Mouse (Mus musculus) heart, postnatal 10 days (tissue): Measurements from ENCODE around the gene St5. TPM values are rescaled to one million over a fixed set of nuclear protein-coding genes. Genes with fewer than 3 reads are reported as not detected.

Source experiments
- DNase-seq, 2 experiments: peaks; one replicate each; pipeline ENCODE4 v3.0.0; 2021
- intact Hi-C: fragments of 180-260 bp; cut with DNase I; formaldehyde crosslinking; loops from one replicate; pipeline ENCODE4 v1.15.1; 2025
- total RNA-seq, 2 experiments: library from RNA; stranded (reverse); gene quantifications; 2 replicates each; pipeline ENCODE4 v1.2.3; 2021

Gene St5
- 10 to 100 TPM; 52.6 to 58.4 TPM for total RNA-seq

- DNase-seq = peak; percentile 96 to 98
- intact Hi-C loops = loop anchor here (2.0 to 10.0 kb wide), 3 partner anchors 33 to 381 kb away; no protein-coding TSS in a partner anchor
Measured at GRCm38 (mm10) chr7:109703190-109704015, at the start of gene St5, which contains the start of gene Akip1. St5 (minus strand) TSS chr7:109703605. Akip1 (plus strand) TSS chr7:109703690.

DNA sequence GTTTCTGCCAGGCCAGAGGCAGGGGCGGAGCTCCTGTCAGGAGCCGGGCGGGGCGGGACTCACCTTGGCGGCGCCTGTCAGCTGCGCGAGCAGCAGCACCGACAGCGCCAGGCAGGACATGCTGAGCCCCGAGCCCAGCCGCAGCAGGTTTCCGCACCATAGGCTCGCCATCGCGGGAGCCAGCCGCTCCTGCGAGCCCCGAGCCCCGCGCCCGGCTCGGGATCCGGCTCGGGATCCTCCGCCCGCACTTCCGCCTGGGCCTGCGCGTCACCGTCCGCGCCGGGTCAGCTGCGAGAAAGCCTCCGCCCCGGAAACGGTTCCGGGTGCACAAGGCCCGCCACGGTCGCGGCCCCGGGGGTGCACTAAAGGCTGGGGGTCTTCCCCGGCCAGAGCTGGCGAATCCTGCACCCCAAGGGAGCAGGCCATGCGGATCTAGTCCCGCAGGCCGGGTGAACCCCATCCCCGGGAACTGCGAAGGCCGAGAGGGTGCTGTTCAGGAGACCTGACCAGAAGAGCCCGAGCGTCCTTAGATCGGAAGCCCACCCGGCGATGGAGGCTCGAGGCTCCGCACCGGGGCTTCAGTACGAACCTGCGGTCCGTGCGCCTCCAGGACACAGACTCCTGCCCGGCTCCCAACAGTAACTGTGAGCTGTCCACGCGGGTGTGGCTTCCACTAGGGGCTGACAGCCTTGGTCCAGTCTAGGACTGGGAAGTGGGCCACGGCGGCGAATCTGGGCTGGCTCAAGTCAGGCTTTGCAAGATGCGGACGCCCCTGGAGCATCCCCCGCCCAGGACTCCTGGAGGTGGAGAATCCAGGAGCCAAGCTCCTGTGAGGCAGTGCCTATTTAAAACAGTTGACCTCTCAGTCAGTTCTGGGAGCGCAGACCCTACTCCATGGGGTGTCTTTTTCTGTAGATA lies 48.9 kb upstream of the St5 start, which contains the start of gene Tmem9b:
TSS of gene Tmem9b (minus strand) at position 868 of the 918 bp plus-strand sequence.
- DNase-seq = peak; percentile 88
- intact Hi-C loops = no loop called here

DNA sequence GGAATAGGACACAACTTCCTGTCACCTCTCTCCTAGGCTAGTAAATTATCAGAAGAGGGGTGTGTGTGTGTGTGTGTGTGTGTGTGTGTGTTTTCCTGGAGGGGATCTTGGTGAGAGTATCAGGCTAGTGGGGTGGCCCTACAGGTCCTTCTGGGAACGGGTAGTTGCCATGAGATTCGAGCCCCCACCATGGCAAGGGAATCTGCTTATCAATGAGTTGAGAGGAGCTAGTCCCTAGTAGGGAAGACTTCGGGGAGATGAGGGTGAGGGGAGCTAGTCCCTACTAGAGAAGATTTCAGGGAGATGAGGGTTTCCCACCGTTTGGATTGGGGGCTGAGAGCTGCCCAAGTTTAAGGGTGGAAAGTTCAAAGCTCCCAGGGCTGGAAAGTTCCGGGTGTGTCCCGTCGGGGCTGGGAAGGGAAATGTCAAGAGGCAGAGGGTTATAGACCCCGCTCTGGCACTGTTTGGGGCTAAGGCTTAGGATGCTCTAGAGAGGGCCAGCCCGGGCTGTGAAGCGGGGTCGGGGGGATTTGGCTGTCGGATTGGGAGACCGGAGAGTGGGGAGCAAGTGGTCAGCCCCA lies 48.1 kb upstream of the St5 start:
- intact Hi-C loops = no loop called here
- DNase-seq = peak in 1 of 2 experiments; percentile 22

- intact Hi-C loops = no loop called here
- no peak for DNase-seq
Measured at GRCm38 (mm10) chr7:109747747-109748146, 44.3 kb upstream of the St5 start.

DNA sequence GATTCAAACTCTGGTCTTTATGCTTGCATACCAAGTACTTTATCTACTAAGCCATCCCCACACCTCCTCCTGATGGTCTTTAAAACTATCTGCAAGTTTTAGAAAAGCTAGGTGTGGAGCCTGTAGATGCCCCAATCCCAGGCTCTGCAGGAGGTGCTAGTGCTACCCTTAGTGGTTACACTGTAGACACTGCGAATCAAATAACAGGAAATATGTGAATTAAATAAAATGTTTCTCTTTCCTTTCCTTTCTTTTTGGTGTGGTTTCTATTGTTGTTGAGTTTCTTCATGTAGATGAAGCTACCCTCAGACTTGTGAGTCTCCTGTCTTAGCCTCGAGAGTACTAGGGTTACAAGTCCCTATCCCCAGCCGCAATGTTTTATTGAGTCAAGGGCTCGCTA lies 38.3 kb upstream of the St5 start:
- DNase-seq = no peak
- intact Hi-C loops = no loop called here

DNA sequence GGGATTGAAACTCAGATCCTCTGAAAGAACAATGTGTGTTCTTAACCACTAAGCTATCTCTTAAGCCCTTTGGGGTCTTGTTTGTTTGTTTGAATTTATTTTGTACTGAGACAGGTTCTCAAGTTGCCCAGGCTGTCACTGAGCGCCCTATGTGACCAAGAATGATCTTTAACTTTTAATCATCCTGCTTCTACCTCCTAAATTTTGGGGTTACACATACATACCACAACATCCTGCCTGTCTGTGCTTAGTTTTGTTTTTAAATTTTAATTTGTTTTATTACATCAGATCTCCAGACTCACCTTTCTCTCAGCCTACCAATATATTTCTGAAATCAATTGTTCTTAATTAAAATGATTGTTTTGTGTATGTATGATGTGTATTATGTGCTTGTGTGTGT lies 37.7 kb upstream of the St5 start:
- DNase-seq = no peak
- intact Hi-C loops = no loop called here

DNA sequence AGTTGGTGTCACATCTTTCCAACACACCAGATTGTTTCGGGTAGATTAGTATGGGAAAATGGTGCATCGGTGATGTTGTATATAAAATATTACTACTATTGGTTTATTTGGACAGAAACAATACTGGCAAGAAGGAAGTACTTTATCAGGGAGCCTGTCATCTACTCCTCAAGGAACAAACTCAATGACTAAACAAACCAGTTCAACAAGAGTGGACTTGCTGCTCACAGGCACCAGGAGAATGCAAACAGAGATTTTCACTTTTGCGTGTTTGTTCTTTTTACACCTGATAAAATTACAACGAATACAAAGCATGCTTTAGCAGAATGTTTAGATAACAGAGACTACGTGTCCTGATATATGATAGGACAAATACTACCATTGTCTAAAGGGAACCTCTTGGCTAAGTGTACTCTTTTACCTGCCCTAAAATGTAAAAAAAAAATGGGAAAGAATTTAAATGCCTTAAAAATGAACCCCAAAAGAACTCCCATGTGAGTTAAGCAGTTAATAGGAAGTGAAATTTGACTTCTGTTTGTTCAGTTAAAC lies 36.5 kb upstream of the St5 start:
- intact Hi-C loops = no loop called here

GRCm38 (mm10) chr7:109734806-109735205 lies 31.4 kb upstream of the St5 start:
- no peak for DNase-seq
- intact Hi-C loops = no loop called here

More for the DNA sequence above, 36.5 kb upstream of the St5 start:
- DNase-seq = no peak

- DNase-seq = no peak
- intact Hi-C loops = no loop called here
Measured at GRCm38 (mm10) chr7:109731626-109732025, 28.2 kb upstream of the St5 start, which contains the start of gene Ascl3. Ascl3 (minus strand) TSS chr7:109731726.

DNA sequence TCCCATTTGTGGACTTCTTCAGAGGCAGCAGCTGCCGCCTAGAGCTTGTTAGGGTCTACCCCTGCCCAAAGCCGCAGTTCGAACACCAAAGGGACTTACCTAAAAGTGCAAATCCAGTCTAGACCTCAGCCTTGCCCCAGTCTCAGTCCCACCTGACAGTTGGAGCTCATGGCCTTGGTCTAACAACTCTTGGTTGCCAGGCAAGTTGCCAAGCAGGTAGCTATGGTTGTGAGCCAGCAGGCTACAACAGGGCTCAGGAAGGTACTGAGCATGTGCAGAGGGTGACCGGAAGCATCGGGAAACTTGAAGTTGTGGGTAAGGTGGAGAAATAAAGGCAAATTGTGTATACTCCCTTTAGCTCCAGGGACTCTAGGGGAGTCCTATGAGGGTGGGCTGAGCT lies 20.3 kb upstream of the St5 start, which contains the start of gene BC051019:
TSS of gene BC051019 (minus strand) at position 154 of the 400 bp plus-strand sequence.
- DNase-seq = no peak
- intact Hi-C loops = no loop called here

DNA sequence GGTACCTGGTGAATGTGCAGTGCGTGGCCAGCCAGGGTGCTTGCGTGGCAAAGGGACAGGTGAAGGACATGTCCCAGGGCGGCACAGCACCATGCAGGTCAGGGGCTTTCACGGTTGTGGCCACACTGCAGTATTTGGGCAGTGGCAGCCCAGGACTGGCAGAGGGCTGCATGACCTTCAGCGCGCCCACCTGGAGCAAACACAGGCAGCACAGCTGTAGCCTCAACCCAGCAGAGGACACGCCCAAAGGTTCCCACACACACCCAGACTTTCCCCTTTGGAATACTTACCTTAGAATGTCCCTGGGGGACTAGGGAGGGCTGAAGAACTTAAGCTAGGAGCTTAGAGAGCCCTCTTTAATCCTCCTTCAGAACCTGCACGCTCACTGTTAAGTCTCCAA lies 19.7 kb upstream of the St5 start:
- no peak for DNase-seq
- intact Hi-C loops = no loop called here

DNA sequence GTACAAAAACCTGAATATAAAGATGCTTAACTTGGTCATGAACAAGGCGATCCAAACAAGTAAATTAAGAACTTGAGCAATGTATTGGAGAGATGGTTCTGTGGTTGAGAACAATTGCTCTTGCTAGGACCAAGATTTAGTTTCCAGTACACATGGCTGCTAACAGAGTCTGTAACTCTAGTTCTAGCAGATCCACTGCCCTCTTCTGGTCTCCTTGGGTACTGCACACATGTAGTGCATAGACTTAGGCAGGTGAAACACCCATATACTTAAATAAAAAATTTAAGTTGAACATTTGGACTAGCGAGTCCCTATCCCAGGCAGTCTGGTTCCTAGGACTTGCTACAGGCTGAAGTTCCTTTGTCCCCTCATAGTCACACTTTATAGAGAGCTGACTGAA lies 19.2 kb upstream of the St5 start:
- intact Hi-C loops = no loop called here
- no peak for DNase-seq

DNA sequence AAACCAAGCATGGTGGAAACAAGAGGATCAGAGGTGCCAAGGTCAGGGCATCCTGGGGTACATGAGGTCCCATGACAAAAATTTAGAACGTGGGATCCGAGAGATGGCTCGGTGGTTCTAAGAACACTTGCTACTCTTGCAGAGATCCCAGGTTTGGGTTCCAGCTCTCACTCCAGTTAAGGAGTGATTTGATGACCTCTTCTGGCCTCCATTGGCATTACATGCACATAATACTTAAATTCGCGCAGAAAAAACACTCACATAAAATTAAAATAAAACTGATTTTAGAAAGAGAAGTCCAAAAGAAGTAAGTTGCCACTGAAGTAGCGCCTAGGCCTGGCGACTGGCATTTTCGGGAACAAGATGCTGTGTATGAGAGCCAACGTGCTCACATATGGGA lies 15.9 kb upstream of the St5 start:
- intact Hi-C loops = loop anchor here (2.0 kb wide), 1 partner anchor 190 kb away; no protein-coding TSS in a partner anchor
- peak; percentile 52 to 65 for DNase-seq

- no peak for DNase-seq
- intact Hi-C loops = no loop called here
Measured at GRCm38 (mm10) chr7:109713434-109713982, 10.1 kb upstream of the St5 start.

DNA sequence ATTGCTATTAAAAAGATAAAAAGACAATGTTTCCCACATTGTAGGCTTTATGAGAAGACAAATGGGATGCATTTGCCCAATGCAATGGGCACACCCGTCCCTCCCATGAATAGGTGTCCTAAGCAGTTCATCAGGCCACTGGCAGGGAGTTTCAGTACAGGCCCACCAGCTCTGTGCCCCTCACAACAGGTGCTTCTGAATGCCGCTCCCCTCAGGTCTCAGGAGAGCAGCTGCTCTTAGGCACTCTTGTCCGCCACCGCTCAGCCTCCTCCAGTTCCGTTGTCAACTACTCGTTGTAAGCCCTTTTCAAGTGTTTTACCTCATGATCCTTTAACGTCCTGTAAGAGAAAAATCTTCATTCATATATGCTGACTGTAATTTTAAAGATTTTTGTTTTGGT lies 8.8 kb upstream of the St5 start:
- no peak for DNase-seq
- intact Hi-C loops = no loop called here

DNA sequence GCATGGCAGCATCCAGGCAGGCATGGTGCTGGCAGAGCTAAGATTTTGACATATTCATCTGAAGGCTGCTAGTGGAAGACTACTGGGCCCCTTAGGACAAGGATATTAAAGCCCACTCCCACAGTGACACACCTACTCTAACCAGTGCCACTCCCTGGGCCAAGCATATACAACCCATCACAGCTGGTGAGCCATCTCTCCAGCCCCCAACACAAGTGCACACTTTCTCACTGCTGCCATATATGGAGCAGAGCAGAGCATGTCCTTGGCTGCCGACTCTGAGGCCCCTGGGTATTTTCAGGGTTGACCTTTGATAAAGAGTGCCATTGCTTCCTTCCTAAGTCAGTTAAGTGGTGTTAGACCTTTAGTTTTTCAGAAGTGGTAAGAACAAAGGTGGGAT lies 6.7 kb upstream of the St5 start:
- no peak for DNase-seq
- intact Hi-C loops = no loop called here

DNA sequence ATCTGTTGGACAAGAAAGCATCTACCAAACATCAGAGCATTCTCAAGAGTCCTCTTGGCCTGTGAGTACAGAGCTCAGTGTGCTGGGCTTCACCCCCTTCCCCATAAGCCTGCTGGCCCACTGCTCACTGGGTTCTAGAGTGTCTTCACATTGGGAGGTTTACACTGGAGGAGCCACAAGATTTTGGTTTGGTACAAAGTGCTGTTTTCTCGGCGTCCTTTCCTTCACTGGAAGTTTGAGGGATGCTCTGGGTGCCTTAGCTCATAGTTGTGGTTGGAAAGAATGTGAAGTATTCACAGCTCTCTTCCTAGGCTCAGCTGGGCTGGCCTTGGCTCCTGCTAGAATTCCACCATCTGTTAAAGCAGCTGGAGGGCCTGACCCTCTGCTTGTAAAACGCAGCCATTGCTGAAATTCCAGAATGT lies 5.6 kb upstream of the St5 start:
- intact Hi-C loops = loop anchor here (5.0 to 10.0 kb wide), 2 partner anchors 83 to 376 kb away; no protein-coding TSS in a partner anchor
- DNase-seq = peak; percentile 68 to 75

- intact Hi-C loops = loop anchor here (2.0 to 10.0 kb wide), 3 partner anchors 85 to 378 kb away; no protein-coding TSS in a partner anchor
- DNase-seq = peak; percentile 70 to 77
Measured at GRCm38 (mm10) chr7:109707023-109707785, 3.8 kb upstream of the St5 start.

DNA sequence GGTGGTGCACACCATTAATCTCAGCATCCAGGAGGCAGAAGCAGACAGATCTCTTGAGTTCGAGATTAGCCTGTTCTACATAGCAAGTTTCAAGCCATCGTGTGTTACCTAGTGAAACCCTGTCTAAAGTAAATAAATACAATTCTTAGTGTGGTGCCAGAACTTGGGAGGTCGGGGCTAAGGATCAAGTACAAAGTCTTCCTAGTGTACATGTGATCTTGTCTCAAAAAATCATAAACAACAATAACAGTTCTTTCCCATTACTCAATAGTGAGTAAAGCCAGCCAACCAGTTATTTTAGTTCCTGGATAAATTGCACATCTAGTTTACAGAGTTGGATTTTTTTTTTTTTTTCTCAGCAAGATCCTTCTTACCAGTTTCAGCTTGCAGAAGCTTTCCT lies 1.1 kb upstream of the St5 start:
- DNase-seq = no peak
- intact Hi-C loops = loop anchor here (2.0 to 10.0 kb wide), 3 partner anchors 34 to 380 kb away; no protein-coding TSS in a partner anchor
